Mouse (Mus musculus) embryonic fibroblast, embryonic 13.5 days (primary cell): ENCODE data around the gene Atl3.

Experiments
- CTCF ChIP-seq: IDR thresholded peaks from 2 replicates; pipeline ENCODE4 v1.5.1; 2011; ENCODE audit warnings: mild to moderate bottlenecking, control low read depth, low read length, moderate library complexity, borderline replicate concordance; ENCODE audit not compliant: insufficient read depth
- POLR2A ChIP-seq: IDR thresholded peaks from 2 replicates; pipeline ENCODE4 v1.6.1; 2011; ENCODE audit warnings: low read depth, mild to moderate bottlenecking, control low read depth, low read length, moderate library complexity

DNA sequence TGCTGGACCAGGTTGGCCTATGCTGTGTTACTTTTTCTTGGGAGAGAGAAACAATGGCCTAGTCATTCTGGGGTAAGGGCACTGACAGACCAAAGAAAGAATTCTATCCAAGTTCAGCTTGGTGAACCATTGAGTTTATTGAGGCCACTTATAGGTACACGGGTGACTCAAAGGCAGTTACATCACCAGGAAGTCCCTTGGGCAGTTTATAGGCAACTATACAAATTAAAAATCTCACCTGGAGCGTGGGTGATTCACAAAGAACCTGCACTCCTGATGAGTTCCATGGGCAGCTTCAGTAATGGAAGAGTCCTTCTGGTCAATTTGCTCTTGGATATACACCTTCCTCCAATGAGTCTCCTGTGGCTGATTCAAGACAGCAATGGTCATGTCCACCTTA lies 1.2 kb upstream of the Atl3 start:
- TF ChIP-seq POLR2A (no peak), CTCF (no peak)
